Mouse (Mus musculus): Measurements from ENCODE around the gene Zfp609. TPM values are rescaled to one million over a fixed set of nuclear protein-coding genes. Genes with fewer than 3 reads are reported as not detected.
"Not testable (repeated sequence)": the region's sequence is repeated elsewhere in the genome, so short reads cannot be mapped to it uniquely, and the experiment has no call there.

Gene Zfp609
- polyA plus RNA-seq, 1 experiment: 5.0 TPM

DNA sequence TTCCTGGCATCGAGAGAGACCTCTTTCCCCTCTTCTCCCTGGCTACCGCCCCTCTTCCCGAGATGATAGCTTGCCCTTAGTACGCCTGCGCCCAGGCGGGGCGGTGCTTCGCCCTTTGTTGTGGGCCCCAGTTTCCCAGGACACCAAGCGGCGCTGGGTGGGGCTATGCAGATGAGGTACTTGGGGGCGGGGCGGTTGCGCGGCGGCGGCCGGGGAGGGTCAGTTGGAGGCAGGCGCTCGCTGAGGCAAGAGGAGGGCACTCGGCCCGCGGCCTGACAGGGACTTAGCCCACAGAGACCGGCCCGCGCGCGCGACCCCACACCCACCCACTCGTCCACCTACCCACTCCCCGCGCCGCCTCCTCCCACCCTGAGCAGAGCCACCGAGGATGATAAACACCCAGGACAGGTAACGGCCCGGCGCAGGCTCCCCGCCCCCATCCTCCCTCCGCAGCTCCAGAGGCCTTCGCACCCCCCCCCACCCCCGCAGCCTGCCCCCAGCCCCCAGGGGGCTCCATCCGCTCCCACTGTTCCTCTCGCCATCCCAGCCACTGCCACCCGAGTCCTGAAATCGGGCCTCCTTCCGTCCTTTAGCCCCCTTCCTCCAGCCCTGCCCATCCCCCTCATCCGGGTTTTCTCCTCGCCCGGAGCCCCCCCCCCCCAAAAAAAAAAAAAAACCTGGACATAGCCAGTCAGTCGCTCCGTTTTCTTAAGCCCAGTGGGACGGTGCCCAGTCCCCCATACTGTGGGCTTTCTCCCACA is 150.8 kb downstream of the Zfp609 start:
- no peak for DNase-seq (ENCODE audit: low read depth)

DNA sequence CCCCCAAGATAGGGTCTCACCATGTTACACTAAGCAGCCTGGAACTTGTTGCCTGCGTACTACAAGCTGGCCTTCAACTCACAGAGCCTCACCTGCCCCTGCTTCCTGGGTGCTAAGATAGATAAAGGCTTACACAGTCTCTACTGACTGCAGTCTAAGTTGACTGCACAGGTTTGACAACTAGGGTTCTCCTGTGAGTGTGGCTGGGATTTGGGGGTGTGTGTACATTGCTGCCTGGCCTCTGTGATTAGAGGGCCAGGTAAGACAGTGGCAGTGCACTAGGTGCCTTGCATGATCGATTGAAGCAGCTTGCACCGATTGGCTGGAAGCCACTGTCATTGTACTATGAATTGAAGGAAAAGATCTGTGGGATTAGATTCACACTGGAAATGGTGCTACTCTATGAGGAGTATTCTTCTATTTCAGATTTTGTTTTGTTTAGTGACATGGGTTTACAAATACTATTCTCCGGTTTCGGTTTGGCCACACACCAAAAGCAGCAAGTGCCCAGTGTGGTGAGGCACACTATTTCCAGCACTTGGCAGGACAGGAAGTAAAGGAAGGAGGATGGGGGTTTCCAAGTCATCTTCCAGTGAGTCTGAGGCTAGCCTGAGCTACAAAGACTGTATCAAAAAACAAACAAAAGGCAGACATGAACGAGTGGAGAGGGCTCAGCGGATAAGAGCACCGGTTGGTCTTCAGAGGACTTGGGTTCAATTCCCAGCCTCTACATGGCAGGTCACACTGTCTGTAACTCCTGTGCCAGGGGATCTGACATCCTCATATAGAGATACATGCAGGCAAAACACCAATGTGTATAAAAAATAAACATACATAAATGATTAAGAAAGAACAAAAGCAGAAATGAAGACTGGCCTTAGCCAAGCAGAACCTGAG is 151.7 kb downstream of the Zfp609 start:
- no peak for DNase-seq (ENCODE audit: low read depth)

DNA sequence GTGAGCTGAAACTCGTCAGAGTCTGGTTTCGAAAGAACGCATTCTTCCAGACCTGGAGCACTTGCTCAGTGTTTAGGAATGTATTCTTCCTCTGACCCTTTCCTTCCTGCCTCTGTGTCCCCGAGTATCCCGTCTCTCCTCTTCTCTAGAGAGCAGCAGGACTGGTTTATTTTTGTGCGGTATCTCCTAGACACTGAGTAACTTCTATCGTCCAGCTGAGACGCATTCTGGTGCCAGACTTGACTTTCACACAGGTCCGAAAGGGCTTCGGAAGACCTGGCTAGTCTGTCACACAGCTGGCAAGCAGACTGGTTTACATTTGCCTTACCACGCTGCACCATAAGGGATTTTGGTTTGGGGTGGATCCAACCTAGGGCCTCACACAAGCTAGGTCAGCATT is 154.4 kb downstream of the Zfp609 start:
- DNase-seq (ENCODE audit: low read depth): no peak

DNA sequence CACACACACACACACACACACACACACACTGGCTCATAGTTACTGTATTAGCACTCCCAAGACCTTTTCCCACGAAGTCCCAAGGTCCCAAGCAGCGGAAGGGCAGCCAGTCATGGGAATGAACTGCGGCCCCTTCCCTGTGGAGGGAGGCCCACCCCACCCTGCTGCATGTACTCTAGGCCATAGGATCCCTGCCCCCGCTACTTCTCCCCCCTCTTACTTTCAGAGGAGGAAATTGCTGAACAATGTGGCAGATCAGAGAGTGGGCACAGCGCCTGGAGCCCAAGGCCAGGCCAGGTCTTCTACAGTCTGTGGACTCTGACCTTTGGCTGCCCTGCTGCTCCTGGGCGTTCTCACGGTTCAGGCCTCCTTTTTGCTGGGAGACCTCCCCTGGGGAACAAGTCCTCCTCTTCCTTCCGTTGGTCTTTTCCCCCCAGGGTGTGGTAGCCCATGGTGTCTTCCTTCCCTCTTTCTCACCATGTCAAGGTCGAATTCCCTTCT is 155.9 kb downstream of the Zfp609 start:
- DNase-seq (ENCODE audit: low read depth): no peak

DNA sequence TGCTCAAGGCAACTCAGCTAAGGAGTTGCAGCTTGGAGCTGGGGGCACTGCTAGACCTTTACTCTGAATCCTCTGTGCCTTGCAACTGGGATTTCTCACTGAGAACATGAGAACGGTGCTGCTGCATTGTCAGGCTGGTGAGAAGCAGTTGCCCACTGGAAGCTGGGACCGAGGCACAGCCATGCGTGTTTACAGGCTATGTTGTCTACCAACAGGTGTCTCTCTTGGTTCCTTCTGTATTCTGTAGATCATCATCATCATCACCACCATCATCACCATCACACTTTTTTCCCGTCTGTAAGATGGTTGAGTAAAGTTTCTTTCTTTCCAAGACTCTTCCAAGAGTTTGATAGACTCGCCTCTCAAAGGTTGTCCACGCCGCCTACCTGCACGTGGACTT is 159.7 kb downstream of the Zfp609 start, which contains the start of gene Oaz2:
TSS of gene Oaz2 (plus strand) at position 301 of the 400 bp plus-strand sequence.
- no peak for DNase-seq (ENCODE audit: low read depth)

DNA sequence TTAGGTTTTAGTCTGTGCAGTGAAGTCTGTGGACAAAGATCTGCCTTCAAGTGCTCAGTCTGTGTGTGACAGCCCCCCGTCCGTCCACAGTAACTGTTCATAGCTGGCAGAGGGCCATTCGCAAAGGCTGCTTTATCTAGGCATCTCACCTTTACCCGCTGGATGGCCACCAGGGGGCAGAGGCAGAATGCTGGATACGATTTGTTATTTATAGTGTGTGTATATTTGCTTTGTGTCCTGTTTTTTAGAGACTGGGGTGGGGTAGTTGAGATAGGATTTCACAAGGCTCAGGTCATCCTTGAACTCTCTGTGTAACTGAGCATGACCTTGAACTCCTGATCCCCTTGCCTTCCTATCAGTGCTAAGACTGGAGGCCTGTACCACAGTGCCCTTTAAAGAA is 161.3 kb downstream of the Zfp609 start:
- no peak for DNase-seq (ENCODE audit: low read depth)

DNA sequence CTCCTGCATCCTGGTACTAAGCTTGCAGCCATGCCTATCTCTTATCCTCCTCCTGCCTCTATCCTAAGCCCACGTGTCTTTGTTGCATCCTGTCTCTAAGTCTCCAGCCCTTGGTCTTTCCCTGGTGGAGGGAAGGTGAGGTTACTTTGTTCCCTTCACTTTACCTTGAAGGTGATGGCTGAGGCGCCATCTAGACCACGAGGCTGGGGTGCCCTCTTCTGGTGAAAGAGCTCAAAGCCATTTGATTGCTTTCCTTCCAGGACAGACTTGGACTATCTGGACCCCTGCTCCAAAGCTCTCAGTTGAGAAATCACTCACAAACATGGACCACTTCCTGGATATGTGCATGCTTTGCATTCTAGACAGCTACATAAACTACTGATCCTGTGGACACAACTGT is 163.2 kb downstream of the Zfp609 start:
- no peak for DNase-seq (ENCODE audit: low read depth)

DNA sequence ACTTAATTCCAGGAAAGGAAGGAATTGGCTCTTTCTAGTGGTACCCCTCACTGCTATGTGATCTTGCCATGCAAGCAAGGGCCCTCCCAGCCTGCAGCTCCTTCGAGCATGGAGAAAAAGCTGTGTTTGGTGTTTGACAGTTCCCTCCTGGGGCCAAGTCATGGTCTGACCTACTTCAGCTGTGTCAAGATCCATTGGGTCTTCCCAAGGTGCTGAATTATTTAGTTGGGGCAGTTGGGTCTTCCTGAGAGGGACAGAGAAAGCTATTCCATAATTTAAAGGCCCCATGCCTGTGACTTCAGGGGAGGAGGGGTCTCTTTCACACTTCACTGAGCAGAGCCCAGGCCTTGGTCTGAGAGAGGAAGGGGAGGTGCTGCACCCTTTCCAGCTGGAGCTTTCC is 165.9 kb downstream of the Zfp609 start:
- DNase-seq (ENCODE audit: low read depth): no peak

DNA sequence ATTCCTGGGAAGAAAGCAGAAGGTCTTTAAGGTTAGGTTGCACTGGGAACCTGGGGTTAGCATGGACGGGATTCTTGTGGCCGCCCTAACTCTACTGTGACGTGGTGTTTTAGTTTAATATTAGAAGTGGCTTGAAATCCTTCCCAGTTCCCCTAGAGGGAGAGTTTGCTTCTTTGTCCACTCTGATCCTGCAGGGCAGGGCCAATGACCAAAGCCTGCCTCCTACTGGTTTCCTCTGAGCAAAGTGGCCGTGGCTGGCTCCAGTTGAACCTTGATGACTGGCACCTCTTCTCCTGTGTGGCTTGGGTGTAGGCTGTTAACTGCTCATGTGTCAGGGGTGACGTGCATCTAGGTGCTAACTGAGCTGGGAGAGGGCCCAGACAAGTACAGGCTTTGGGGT is 166.3 kb downstream of the Zfp609 start:
- no peak for DNase-seq (ENCODE audit: low read depth)

DNA sequence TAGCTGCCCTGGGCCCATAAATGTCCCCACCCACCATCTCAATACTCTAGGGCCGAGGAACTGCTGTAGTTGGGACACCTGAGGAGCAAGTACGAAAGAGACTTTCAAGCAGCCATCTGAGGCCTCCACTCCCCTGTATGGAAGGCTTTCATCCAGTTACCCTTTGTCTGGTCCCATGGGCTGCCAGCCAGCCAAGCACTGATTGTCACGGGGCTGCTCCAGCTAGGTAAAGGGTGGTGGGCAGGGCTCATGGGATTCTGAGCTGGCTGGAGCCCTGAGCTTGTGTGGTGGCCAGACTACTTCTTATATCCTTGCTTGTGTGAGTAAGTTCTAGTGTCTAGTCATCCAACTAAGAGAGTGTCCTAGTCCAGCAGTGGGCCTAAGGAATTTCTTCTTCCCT is 170.1 kb downstream of the Zfp609 start:
- DNase-seq (ENCODE audit: low read depth): no peak

DNA sequence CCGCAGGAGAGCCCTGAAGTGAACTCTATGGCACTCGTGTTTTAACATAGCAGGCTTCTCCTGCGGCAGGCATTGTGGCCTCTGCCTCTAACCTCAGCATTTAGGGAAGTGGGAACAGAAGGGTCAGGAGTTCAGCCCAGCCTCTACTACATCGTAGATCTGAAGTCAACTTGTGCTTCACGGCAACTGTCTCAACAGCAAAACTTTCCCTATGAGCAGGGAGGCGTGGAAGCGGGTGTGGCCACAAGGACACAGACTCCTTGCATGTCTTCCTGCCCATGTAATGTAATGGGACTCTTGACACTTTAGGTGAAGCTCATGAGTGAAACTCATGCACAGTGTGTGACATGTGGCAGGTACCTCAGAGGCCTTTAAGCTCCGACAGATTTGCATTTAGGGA is 171.8 kb downstream of the Zfp609 start:
- DNase-seq (ENCODE audit: low read depth): no peak

DNA sequence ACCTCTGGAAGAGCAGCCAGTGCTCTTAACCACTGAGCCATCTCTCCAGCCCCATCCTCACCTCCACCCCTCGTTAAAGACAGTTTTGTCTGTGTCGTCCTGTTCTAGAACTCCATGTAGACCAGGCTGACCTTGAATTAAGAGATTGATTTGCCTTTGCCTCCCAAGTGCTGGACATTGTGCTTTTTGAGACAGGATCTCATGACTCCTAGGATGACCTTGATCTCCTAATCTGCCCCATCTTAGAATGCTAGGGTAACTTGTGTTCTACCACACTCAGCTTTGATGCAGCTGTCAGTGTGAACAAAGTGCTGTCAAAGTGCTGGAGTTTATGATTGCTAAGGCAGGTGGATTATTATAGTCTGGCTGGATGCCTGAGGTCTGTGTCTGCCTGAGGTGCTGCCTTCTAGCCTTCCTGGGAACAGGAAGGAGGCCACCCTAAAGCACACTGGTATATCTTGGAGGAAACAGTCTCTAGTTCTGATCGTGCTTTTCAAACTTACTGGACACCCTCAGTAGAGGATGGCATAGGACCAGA is 172.6 kb downstream of the Zfp609 start:
- no peak for DNase-seq (ENCODE audit: low read depth)

DNA sequence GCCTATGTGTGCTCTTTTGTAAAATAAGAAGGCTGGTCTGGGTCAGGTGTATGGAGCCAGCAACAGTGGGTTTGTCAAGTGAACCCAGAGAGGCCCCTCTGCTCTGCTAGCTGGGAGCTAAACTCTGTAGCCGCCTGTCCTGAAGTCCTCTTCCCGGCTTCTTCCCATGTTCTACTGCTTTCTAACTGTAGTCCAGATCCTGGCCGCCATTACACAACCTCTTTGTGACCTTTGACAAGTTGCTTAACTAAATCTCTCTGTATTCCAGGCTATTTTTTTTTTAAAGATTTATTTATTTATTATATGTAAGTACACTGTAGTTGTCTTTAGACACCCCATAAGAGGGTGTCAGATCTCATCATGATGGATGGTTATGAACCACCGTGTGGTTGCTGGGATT is 173.6 kb downstream of the Zfp609 start:
- no peak for DNase-seq (ENCODE audit: low read depth)

DNA sequence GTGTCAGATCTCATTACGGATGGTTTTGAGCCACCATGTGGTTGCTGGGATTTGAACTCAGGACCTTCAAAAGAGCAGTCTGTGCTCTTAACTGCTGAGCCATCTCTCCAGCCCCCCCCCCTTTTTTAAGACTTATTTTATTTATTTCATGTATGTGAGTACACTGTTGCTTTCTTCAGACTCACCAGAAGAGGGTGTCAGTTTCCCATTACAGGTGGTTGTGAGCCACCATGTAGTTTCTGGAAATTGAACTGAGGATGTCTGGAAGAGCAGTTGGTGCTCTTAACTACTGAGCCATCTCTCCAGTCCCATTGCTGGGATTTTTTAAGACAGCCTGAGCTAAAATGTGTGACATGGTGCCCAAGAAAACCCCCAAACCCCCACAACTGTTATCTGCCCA is 175.4 kb downstream of the Zfp609 start:
- not testable (repeated sequence) for DNase-seq (ENCODE audit: low read depth)

DNA sequence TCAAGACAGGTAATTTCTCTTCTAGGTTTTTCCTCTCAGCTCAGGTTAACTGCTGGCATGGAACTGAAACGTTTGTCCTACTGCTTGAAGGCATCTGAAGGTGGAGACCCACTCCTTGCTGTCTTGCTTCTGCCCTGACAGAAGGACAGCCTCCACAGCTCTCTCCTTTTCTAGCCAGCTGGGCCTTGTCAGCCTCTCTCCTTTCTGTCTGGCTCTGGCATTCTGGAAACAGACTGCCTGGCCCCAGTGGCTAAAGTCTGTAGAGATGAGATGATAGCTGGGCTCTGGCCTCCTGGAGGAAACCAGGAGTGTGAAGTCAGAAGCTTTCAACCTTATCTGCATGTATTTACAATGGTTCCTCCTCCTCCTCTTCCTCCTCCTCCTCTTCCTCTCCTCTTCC is 177.4 kb downstream of the Zfp609 start:
- no peak for DNase-seq (ENCODE audit: low read depth)

DNA sequence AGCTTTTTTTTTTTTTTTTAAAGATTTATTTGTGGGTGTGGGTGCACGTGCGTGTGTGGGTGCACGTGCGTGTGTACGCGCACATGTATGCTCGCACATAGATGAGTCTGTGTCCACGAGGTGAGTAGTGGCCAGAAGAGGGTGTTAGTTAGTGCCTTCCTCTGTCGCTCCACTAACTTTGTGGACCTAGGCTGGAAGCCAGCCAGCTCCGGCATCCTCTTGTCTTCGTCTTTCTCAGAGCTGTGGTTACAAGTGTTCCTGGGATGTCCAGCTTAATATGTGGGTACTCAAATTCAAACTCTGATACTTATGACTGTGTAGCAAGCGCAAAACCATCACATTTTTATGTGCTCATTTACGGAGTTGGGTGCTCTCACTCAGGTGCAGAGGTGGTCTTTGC is 178.6 kb downstream of the Zfp609 start:
- no peak for DNase-seq (ENCODE audit: low read depth)

DNA sequence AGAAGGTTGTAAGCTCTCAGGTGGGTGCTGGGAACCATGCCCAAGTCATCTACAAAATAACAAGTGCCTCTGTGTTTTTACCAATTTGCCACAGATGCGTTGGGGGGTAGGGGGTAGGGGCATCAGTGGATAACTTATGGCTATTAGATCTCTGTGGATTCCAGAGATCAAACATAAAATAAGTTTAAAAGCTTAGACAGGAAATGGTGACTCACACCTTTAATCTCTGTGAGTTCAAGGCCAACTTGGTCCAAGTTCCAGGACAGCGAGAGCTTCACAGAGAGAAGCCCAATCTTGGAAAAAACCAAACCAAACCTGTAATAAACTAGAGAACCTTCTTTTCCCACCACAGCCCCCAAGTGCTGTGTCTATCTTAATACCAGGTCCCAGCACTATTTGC is 180.6 kb downstream of the Zfp609 start:
- no peak for DNase-seq (ENCODE audit: low read depth)

DNA sequence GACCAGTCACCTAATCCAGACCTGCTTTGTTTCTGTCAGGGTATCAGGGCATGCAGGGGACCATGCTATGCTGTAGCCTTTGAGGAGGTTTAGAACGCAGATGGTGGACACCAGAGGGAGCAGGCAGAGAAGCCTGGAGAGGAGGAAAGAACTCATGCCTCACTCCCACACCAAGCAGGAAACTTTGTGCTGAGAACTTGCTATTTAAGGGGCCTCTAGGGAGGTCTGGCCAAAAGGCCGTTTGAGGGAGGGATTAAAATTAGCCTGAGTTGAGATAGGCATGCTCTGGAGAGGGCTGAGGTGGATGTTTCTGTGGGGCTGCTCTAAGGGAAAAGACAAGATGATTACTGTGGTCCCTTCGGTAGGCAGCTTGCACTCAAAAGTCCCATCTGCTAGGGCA is 181.4 kb downstream of the Zfp609 start:
- DNase-seq (ENCODE audit: low read depth): no peak

DNA sequence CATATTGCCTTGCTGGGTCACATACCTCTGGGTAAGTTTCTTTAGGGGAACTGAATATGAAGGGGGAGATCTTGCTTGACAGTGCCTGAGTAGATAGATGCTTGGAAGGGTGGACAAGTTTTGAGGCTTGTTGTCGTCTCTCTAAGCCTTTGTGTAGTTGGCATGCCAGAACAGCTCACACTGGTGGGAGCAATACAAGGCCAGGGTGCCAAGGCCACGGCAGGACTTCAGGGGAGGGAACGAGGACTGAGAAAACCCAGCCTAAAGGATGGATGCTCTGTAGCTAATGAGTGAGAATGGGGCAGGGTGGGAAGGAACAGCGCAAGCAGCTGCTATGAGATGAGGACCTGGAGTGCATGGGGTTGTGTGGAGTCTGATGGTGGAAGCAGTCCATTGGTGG is 182.4 kb downstream of the Zfp609 start:
- no peak for DNase-seq (ENCODE audit: low read depth)

DNA sequence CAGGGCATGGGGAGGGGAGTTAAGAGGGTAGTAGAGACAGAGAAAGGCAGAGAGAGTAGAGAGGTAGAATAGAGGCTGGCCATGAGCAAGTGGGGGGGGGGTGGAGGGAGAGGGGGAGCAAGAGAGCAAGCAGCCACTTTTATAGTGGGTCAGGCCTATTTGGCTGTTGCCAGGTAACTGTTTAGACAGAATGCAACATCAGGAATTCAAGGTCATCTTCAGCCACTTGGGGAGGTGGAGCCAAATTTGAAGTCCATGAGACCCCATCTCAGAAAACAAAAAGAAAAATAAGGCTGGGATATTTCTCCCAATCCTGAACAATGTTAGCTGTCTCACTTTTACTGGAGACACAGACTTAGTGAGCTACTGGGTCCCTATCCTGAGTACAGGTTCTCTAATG is 184.8 kb downstream of the Zfp609 start:
- no peak for DNase-seq (ENCODE audit: low read depth)
